Mouse (Mus musculus) midbrain, embryonic 13.5 days (tissue): ENCODE measurements around the gene Tle2. TPM values are rescaled to one million over a fixed set of nuclear protein-coding genes. Genes with fewer than 3 reads are reported as not detected.

ENCODE experiments used
- ATAC-seq: fragments of 200-750 bp; cut with Nextera tagmentation; 2 replicates; pipeline ENCODE4 v1.8.0; 2017; ENCODE audit warnings: mild to moderate bottlenecking, moderate TSS enrichment, moderate library complexity
- H3K27ac ChIP-seq: fragments of 300-500 bp; sonication (generic); 2 replicates; pipeline ENCODE4 v1.5.1; 2015; ENCODE audit warnings: inconsistent platforms, mild to moderate bottlenecking, moderate library complexity
- H3K27me3 ChIP-seq: fragments of 300-500 bp; sonication (generic); 2 replicates; pipeline ENCODE4 v1.6.1; 2015; ENCODE audit warnings: mild to moderate bottlenecking, inconsistent platforms
- H3K36me3 ChIP-seq: fragments of 300-500 bp; sonication (generic); 2 replicates; pipeline ENCODE4 v1.6.1; 2015; ENCODE audit warnings: mild to moderate bottlenecking, inconsistent platforms
- H3K4me1 ChIP-seq: fragments of 300-500 bp; sonication (generic); replicated peaks from 2 replicates; pipeline ENCODE4 v1.6.1; 2015; ENCODE audit warnings: inconsistent platforms
- H3K4me2 ChIP-seq: fragments of 300-500 bp; sonication (generic); replicated peaks from 2 replicates; pipeline ENCODE4 v1.6.1; 2015; ENCODE audit warnings: moderate library complexity, mild to moderate bottlenecking, inconsistent platforms
- H3K4me3 ChIP-seq: fragments of 300-500 bp; sonication (generic); replicated peaks from 2 replicates; pipeline ENCODE4 v1.5.1; 2015; ENCODE audit warnings: mild to moderate bottlenecking, inconsistent platforms
- H3K9ac ChIP-seq: fragments of 300-500 bp; sonication (generic); replicated peaks from 2 replicates; pipeline ENCODE4 v1.6.1; 2015; ENCODE audit warnings: mild to moderate bottlenecking, inconsistent platforms
- H3K9me3 ChIP-seq: fragments of 300-500 bp; sonication (generic); 2 replicates; pipeline ENCODE4 v1.6.1; 2016; ENCODE audit warnings: mild to moderate bottlenecking, inconsistent platforms
- WGBS: fragments of 180-500 bp; shearing (Covaris S2); methylation state at CpG from one replicate; pipeline ENCODE4 v1.1.7; 2015; 5-methylcytosine and 5-hydroxymethylcytosine counted together
- polyA plus RNA-seq: library from polyadenylated mRNA; unstranded; fragments of >200 nt; fragmentation: Nextera tagmentation; extraction: Ambion mirVana; gene quantifications from 2 replicates; pipeline ENCODE4 v1.2.1, GENCODE M21; 2015

Gene Tle2
- polyA plus RNA-seq, 1 experiment from 2014 or later: 26.2 TPM

GRCm38 (mm10) chr10:81570238-81570800, 4.0 kb upstream of the Tle2 start:
- peaks cover 65% of the 10 kb centered on the region for H3K27me3 ChIP-seq

GRCm38 (mm10) chr10:81570831-81571500, 3.4 kb upstream of the Tle2 start:
- Histone ChIP-seq H3K9me3 (no peaks in the 10 kb centered on the region), H3K4me2 (peak overlapping the region; percentile 67), H3K4me1 (peaks cover 77% of the 10 kb centered on the region), H3K4me3 (peak overlapping the region; percentile 39), H3K36me3 (peaks cover 10% of the 10 kb centered on the region), H3K27ac (peak overlapping the region; percentile 84), H3K9ac (no peak overlapping the region), H3K27me3 (peaks cover 65% of the 10 kb centered on the region)
- ATAC-seq: peak; percentile 75
- under 1% methylated on average over 34 of the region's 34 CpGs for WGBS

More at GRCm38 (mm10) chr10:81570238-81570800, 4.0 kb upstream of the Tle2 start:
- ATAC-seq: peak; percentile 24
- H3K4me3 ChIP-seq: peak overlapping the region; percentile 39; the same call in 1 of the 2 replicates
- no peak overlapping the region for H3K9ac ChIP-seq
- H3K36me3 ChIP-seq: peaks cover 17% of the 10 kb centered on the region
- peak overlapping the region; percentile 84 for H3K27ac ChIP-seq
- peak overlapping the region; percentile 67 for H3K4me2 ChIP-seq
- H3K9me3 ChIP-seq: no peaks in the 10 kb centered on the region
- H3K4me1 ChIP-seq: peaks cover 72% of the 10 kb centered on the region
- WGBS: 0% methylated on average over 10 of the region's 11 CpGs

DNA sequence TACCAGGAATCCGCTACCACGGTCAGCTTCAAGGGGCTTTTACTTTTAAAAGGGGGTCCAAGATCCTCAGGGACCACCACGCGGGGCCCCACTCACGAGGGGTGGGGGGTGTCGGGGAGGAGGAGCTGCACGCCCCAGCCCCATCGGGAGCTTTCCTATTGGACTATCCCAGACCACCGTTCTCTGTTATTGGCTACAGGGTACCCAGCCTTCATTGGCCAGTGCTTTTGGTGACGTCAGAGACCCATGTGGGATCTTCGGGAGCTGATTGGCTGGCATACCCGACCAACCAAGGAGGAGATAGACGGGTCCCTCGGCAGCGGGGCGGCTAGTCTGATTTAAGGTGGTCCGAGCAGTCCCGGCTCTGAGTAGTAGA, 2.9 kb upstream of the Tle2 start:
- H3K27ac ChIP-seq: peak overlapping the region; percentile 75
- peaks cover 5% of the 10 kb centered on the region; the same call in 1 of the 2 replicates for H3K36me3 ChIP-seq
- H3K27me3 ChIP-seq: peaks cover 65% of the 10 kb centered on the region
- WGBS: 1% methylated on average over 18 of the region's 18 CpGs
- 0 out of 2 replicates have a peak overlapping the region, but pooled peaks have one; percentile 10 for H3K9ac ChIP-seq
- peak; percentile 91 for ATAC-seq
- peaks cover 76% of the 10 kb centered on the region for H3K4me1 ChIP-seq
- H3K4me2 ChIP-seq: peak overlapping the region; percentile 67
- no peaks in the 10 kb centered on the region for H3K9me3 ChIP-seq
- peak overlapping the region; percentile 39 for H3K4me3 ChIP-seq

DNA sequence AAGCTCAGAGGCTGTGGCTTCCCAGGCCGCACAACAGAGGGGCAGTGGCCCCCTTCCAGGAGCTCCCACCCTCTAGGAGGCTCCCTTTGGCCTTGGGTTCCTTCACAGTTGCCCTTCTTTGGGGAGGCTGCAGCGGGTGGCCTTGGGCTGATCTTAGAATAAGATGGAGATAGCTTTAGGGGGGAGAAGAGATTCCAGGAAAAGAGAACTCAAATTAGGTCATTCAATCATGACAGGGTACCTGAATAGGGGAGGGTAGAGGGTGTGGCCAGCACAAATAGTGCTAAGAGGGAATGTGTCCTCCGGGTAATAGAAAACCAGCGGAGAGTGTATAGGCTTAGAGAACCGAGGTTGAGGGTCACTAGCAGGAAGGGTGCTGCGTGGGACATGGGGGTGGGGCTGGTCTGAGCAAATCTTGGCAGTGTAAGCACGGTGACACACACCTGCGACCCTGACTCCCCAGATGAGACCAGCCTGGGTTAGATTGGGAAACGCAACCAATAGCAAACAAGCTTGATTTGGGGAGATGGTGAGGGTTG, 2.2 kb upstream of the Tle2 start:
- Histone ChIP-seq H3K4me3 (peak overlapping the region; percentile 13; the same call in 1 of the 2 replicates), H3K9ac (peak overlapping the region; percentile 10; the same call in 1 of the 2 replicates), H3K36me3 (no peaks in the 10 kb centered on the region), H3K4me2 (peak overlapping the region; percentile 44), H3K27ac (peak overlapping the region; percentile 75), H3K4me1 (peaks cover 73% of the 10 kb centered on the region), H3K9me3 (no peaks in the 10 kb centered on the region), H3K27me3 (peaks cover 65% of the 10 kb centered on the region)
- no peak for ATAC-seq
- WGBS: 3% methylated on average over 9 of the region's 9 CpGs

DNA sequence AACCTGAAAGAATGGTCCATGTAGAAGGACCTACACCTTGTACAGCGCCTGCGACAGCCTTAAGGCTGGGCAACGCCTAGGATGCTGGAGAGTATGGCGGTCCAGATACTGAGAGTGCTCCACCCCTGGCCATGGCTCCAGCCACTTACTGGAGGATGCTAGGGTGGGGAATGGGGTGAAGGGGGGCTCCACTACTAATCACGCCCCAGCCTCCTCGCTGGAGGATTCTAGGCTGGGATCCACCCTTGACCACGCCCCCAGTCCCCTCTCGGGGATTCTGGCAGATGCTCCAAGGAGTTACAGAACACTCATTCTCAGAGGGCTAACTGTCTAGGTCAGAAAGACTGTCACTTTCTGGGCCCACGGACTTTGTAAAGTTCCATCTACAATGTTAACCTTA, 1.4 kb upstream of the Tle2 start:
- WGBS: 7% methylated on average over 9 of the region's 9 CpGs
- Histone ChIP-seq H3K27me3 (peaks cover 66% of the 10 kb centered on the region), H3K27ac (no peak overlapping the region), H3K36me3 (no peaks in the 10 kb centered on the region), H3K9ac (0 out of 2 replicates have a peak overlapping the region, but pooled peaks have one; percentile 4), H3K4me3 (no peak overlapping the region), H3K4me1 (peaks cover 67% of the 10 kb centered on the region), H3K9me3 (no peaks in the 10 kb centered on the region), H3K4me2 (peak overlapping the region; percentile 44; the same call in 1 of the 2 replicates)
- no peak for ATAC-seq

- Histone ChIP-seq H3K9ac (peak overlapping the region; percentile 79), H3K4me2 (peak overlapping the region; percentile 77), H3K27me3 (peaks cover 77% of the 10 kb centered on the region), H3K4me1 (peaks cover 45% of the 10 kb centered on the region), H3K36me3 (no peaks in the 10 kb centered on the region), H3K27ac (peak overlapping the region; percentile 59; the same call in 1 of the 2 replicates), H3K9me3 (no peaks in the 10 kb centered on the region), H3K4me3 (peak overlapping the region; percentile 55)
- ATAC-seq: no peak
- under 1% methylated on average over 30 of the region's 30 CpGs for WGBS
Observed at GRCm38 (mm10) chr10:81575208-81575631, 859 bp downstream of the Tle2 start.

DNA sequence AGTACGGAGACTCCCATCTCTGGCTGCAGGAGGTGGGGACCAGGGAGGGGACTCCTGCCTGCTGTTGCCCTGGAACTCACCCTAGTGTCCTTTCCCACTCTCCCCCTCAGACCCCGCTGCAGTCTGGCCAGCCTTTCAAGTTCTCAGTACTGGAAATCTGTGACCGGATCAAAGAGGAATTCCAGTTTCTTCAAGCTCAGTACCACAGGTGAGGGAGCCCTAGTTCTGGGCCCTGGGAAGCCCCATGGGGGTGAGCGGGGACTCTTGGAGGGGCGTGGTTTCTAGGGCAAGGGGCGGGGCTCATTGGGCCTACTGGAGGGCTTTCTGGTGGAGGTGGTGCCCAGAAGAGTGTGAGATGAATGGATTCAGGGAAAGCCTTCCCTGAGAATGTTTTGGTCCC, 1.3 kb downstream of the Tle2 start:
- Histone ChIP-seq H3K9me3 (no peaks in the 10 kb centered on the region), H3K27ac (no peak overlapping the region), H3K27me3 (peaks cover 82% of the 10 kb centered on the region), H3K4me1 (peaks cover 44% of the 10 kb centered on the region), H3K4me2 (peak overlapping the region; percentile 77), H3K36me3 (no peaks in the 10 kb centered on the region), H3K9ac (peak overlapping the region; percentile 79), H3K4me3 (peak overlapping the region; percentile 55)
- no peak for ATAC-seq
- WGBS: 3% methylated on average over 6 of the region's 6 CpGs

DNA sequence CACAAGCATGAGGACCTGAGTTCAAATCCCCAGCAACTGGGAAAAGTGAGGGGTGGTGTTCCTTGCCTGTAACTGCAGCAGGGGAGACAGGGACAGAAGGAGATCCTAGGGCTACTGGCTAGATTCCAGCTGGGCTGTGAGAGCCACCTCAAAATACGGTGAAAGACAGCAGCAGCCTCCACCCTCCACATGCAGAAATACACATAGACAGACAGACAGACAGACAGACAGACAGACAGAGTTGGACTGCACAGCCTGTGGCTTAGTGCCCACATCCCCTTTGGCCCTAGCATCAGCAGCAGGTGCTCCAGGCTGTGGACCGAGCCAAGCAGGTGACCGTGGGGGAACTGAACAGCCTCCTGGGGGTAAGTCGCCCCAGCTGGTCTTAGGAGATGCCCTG, 5.6 kb downstream of the Tle2 start:
- H3K36me3 ChIP-seq: no peaks in the 10 kb centered on the region
- no peak for ATAC-seq
- no peak overlapping the region for H3K9ac ChIP-seq
- H3K4me3 ChIP-seq: no peak overlapping the region
- peaks cover 33% of the 10 kb centered on the region for H3K4me1 ChIP-seq
- no peak overlapping the region for H3K4me2 ChIP-seq
- 65% methylated on average over 4 of the region's 4 CpGs for WGBS
- H3K27me3 ChIP-seq: peaks cover 90% of the 10 kb centered on the region
- no peak overlapping the region for H3K27ac ChIP-seq
- no peaks in the 10 kb centered on the region for H3K9me3 ChIP-seq

DNA sequence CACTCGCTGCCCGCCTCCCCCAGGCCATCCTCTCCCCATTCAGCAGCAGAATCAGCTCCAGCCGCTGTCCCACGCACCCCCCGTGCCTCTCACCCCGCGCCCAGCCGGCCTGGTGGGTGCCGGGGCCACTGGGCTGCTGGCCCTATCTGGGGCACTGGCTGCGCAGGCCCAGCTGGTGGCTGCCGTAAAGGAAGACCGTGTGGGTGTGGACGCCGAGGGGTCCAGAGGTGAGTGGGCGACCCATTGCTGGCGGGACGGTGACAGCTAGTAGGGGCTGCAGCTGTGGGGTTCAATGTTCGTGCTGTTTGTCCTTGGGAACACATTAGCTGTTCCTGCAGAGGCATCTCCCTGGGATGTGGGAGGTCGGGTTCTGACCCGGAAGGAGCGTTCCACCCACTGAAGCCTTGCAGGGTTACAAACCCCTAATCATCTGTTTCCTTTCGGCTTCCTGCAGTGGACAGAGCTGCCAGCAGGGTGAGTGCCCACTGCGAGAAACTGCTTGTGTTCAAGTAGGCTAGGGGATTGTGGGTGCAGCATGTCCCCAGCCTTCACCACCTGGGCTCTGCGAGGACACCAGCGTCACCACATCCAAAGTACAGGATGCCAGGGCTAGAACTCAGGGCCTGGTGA, 6.2 kb downstream of the Tle2 start:
- Histone ChIP-seq H3K4me1 (peaks cover 27% of the 10 kb centered on the region), H3K36me3 (0 out of 2 replicates have a peak, but pooled peaks cover 2% of the 10 kb centered on the region), H3K4me3 (no peak overlapping the region), H3K4me2 (no peak overlapping the region), H3K27ac (no peak overlapping the region), H3K9ac (no peak overlapping the region), H3K9me3 (no peaks in the 10 kb centered on the region), H3K27me3 (peaks cover 93% of the 10 kb centered on the region)
- ATAC-seq: no peak
- WGBS: 67% methylated on average over 25 of the region's 25 CpGs

- Histone ChIP-seq H3K4me3 (no peak overlapping the region), H3K36me3 (peaks cover 7% of the 10 kb centered on the region; the same call in 1 of the 2 replicates), H3K27me3 (peaks cover 90% of the 10 kb centered on the region), H3K9ac (no peak overlapping the region), H3K27ac (no peak overlapping the region), H3K9me3 (no peaks in the 10 kb centered on the region), H3K4me2 (no peak overlapping the region), H3K4me1 (peaks cover 20% of the 10 kb centered on the region)
- ATAC-seq: no peak
- 28% methylated on average over 6 of the region's 6 CpGs for WGBS
Observed at GRCm38 (mm10) chr10:81583347-81583746, 9.0 kb downstream of the Tle2 start.

DNA sequence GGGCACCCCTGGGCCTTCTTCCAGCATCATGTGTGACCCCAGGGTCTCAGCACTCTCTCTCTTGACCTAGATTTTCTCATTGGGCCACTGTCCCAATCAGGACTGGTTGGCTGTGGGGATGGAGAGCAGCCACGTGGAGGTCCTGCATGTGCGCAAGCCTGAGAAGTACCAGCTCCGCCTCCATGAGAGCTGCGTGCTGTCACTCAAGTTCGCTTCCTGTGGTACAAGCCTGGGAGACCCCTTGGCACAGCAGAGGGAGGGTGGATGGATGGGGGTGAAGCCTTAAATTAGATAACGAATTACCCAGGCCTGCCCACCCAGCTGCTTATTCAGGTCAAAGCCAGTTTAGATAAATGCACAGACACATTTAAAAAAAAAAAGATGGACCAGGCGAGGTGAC, 14.4 kb downstream of the Tle2 start:
- H3K9ac ChIP-seq: no peak overlapping the region
- no peaks in the 10 kb centered on the region for H3K9me3 ChIP-seq
- 77% methylated on average over 7 of the region's 7 CpGs for WGBS
- H3K4me1 ChIP-seq: no peaks in the 10 kb centered on the region
- no peak overlapping the region for H3K4me2 ChIP-seq
- ATAC-seq: no peak
- H3K27me3 ChIP-seq: peaks cover 82% of the 10 kb centered on the region
- no peak overlapping the region for H3K27ac ChIP-seq
- peaks cover 7% of the 10 kb centered on the region; the same call in 1 of the 2 replicates for H3K36me3 ChIP-seq
- no peak overlapping the region for H3K4me3 ChIP-seq

GRCm38 (mm10) chr10:81591846-81592245, 17.5 kb downstream of the Tle2 start:
- H3K27me3 ChIP-seq: peaks cover 85% of the 10 kb centered on the region
- no peak overlapping the region for H3K4me3 ChIP-seq
- ATAC-seq: no peak
- peaks cover 19% of the 10 kb centered on the region for H3K4me1 ChIP-seq
- 75% methylated on average over 9 of the region's 9 CpGs for WGBS
- H3K36me3 ChIP-seq: peaks cover 5% of the 10 kb centered on the region; the same call in 1 of the 2 replicates
- H3K4me2 ChIP-seq: no peak overlapping the region
- H3K27ac ChIP-seq: no peak overlapping the region
- H3K9ac ChIP-seq: no peak overlapping the region
- H3K9me3 ChIP-seq: no peaks in the 10 kb centered on the region
